Mouse (Mus musculus) liver, embryonic 15.5 days (tissue): ENCODE data around the gene Txn1. TPM values are rescaled to one million over a fixed set of nuclear protein-coding genes. Genes with fewer than 3 reads are reported as not detected.

Experiments
- ATAC-seq: fragments of 200-750 bp; cut with Nextera tagmentation; 2 replicates; pipeline ENCODE4 v1.8.0; 2017; ENCODE audit warnings: moderate number of reproducible peaks, mild to moderate bottlenecking, moderate library complexity; ENCODE audit not compliant: insufficient read depth
- H3K27ac ChIP-seq: fragments of 300-500 bp; sonication (generic); replicated peaks from 2 replicates; pipeline ENCODE4 v1.5.1; 2015; ENCODE audit warnings: mild to moderate bottlenecking, inconsistent platforms
- H3K27me3 ChIP-seq: fragments of 300-500 bp; sonication (generic); 2 replicates; pipeline ENCODE4 v1.6.1; 2015; ENCODE audit warnings: mild to moderate bottlenecking, inconsistent platforms
- H3K36me3 ChIP-seq: fragments of 300-500 bp; sonication (generic); replicated peaks from 2 replicates; pipeline ENCODE4 v1.6.1; 2015; ENCODE audit warnings: moderate library complexity, mild to moderate bottlenecking, inconsistent platforms
- H3K4me1 ChIP-seq: fragments of 300-500 bp; sonication (generic); replicated peaks from 2 replicates; pipeline ENCODE4 v1.6.1; 2015; ENCODE audit warnings: inconsistent platforms
- H3K4me2 ChIP-seq: fragments of 300-500 bp; sonication (generic); 2 replicates; pipeline ENCODE4 v1.6.1; 2015; ENCODE audit warnings: moderate library complexity, mild to moderate bottlenecking, inconsistent platforms
- H3K4me3 ChIP-seq: fragments of 300-500 bp; sonication (generic); replicated peaks from 2 replicates; pipeline ENCODE4 v1.5.1; 2015; ENCODE audit warnings: mild to moderate bottlenecking, inconsistent platforms
- H3K9ac ChIP-seq: fragments of 300-500 bp; sonication (generic); 2 replicates; pipeline ENCODE4 v1.6.1; 2015; ENCODE audit warnings: moderate library complexity, mild to moderate bottlenecking, inconsistent platforms
- H3K9me3 ChIP-seq: fragments of 300-500 bp; sonication (generic); replicated peaks from 2 replicates; pipeline ENCODE4 v1.6.1; 2016; ENCODE audit warnings: inconsistent platforms
- WGBS: fragments of 180-500 bp; shearing (Covaris S2); methylation state at CpG from one replicate; pipeline ENCODE4 v1.1.7; 2015; ENCODE audit warnings: mixed read lengths; ENCODE audit not compliant: insufficient replicate concordance; 5-methylcytosine and 5-hydroxymethylcytosine counted together
- polyA plus RNA-seq: library from polyadenylated mRNA; unstranded; fragments of >200 nt; fragmentation: Nextera tagmentation; extraction: Ambion mirVana; gene quantifications from 2 replicates; pipeline ENCODE4 v1.2.1, GENCODE M21; 2015

The Txn1 gene
- polyA plus RNA-seq, 1 experiment from 2014 or later: 207 TPM

DNA sequence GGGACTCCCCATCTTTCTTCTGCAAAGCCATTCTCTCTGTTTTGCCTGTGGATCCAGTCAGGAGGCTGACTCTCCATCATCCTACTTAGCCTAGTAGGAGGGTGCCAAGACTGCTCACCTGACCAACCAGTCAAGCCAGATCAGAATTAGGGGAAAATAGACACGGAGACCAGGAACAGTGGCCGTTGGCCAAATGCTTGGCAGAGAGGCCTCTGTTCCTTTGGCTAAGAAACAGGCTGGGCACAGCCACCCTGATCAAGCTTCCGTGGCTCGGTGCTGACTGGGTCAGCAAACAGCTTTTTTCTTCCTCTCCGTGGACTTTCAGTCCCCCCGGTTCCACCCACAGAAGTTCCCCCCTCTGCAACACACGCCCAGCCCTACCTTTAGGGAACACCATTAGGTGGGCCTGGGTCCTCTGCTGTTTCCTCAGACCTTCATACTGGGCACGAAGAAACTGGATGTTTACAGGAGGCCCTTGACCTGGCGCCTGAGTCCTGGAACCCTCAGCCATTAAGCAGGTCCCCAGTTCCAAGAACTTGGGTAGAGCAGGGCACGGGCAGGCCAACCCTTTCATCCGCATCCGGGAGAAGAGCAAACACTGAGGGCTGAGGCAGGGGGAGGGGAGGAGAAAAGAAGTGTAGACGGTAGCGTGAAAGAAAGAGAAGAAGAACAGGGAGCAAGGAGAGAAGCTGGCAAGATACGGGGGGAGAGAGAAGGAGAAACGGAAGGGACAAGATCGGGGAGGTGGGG is 40.8 kb downstream of the Txn1 start:
- no peak overlapping the region for H3K27ac ChIP-seq
- H3K9me3 ChIP-seq: no peaks in the 10 kb centered on the region
- H3K27me3 ChIP-seq: no peaks in the 10 kb centered on the region
- no peaks in the 10 kb centered on the region for H3K36me3 ChIP-seq
- H3K9ac ChIP-seq: no peak overlapping the region
- peak overlapping the region; percentile 15 for H3K4me3 ChIP-seq
- peak overlapping the region; percentile 48 for H3K4me2 ChIP-seq
- H3K4me1 ChIP-seq: 0 out of 2 replicates have a peak, but pooled peaks cover 2% of the 10 kb centered on the region
- WGBS: 27% methylated on average over 17 of the region's 17 CpGs
- ATAC-seq: no peak

DNA sequence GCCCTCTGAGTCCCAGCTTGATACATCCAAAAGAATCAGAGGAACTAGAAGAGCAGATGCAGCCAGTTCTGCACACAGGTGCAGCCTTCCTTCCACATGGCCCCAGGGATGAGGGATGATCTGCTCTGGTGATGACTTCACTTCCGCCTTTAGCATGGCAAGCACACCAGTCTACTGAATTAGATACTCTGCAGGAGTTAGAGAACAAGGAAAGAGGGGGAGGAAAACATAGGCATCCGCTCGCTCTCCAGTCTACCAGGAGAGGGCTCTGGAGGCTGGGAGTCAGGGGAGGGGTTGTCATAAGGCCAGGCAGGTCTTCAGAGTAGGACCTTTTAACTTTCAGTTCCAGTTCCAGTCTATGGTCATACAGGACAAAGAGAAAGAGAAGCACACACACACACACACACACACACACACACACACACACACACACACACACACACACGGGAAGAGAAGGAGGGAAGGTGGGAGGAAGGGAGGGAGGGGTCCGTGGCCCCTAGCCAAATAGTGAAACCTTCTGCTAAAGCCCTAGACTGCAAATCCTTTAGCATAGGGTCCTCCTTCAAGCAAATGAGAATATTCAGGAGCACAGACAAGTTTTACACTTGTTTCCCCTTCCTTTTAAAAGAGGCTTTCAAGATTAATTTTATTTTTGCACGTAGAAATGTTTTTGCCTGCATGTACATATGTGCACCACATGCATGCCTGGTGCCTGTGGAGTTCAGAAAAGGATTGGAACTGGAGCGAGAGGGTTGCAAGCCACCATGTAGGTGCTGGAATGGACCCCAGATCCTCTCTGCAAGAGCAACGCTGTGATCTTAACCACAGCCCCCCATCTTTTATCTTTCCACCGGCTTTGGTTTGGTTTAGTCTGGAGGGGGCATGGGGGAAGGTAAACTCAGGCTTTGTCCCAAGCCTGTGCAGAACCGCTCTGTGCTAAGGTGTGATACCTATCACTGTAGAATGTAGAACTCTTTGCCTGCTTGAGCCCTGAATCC is 41.7 kb downstream of the Txn1 start:
- 0 out of 2 replicates have a peak overlapping the region, but pooled peaks have one; percentile 48 for H3K4me2 ChIP-seq
- no peak for ATAC-seq
- H3K4me3 ChIP-seq: no peak overlapping the region
- WGBS: 52% methylated on average over 10 of the region's 10 CpGs
- H3K36me3 ChIP-seq: no peaks in the 10 kb centered on the region
- H3K9me3 ChIP-seq: no peaks in the 10 kb centered on the region
- H3K27ac ChIP-seq: no peak overlapping the region
- 0 out of 2 replicates have a peak, but pooled peaks cover 2% of the 10 kb centered on the region for H3K4me1 ChIP-seq
- H3K9ac ChIP-seq: no peak overlapping the region
- H3K27me3 ChIP-seq: no peaks in the 10 kb centered on the region

DNA sequence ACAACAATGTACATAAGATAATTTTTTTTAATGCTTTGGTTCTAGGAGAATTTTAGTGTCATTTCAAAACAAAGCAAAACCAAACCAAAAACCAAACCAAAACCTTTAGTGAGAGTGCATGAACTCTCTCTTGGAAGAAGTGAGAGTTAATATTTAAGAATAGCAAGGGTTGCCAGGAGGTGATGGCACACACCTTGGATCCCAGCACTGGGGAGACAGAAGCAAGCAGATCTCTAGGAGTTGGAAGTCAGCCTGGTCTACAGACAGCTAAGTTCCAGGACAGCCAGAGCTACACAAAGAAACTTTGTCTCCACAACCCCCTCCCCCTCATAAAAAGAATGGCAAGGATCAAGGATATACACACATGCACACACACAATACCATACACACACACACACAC is 43.2 kb downstream of the Txn1 start:
- no peak for ATAC-seq
- Histone ChIP-seq H3K27me3 (no peaks in the 10 kb centered on the region), H3K36me3 (no peaks in the 10 kb centered on the region), H3K27ac (no peak overlapping the region), H3K4me3 (no peak overlapping the region), H3K4me2 (no peak overlapping the region), H3K9ac (no peak overlapping the region), H3K4me1 (0 out of 2 replicates have a peak, but pooled peaks cover 2% of the 10 kb centered on the region), H3K9me3 (no peaks in the 10 kb centered on the region)

DNA sequence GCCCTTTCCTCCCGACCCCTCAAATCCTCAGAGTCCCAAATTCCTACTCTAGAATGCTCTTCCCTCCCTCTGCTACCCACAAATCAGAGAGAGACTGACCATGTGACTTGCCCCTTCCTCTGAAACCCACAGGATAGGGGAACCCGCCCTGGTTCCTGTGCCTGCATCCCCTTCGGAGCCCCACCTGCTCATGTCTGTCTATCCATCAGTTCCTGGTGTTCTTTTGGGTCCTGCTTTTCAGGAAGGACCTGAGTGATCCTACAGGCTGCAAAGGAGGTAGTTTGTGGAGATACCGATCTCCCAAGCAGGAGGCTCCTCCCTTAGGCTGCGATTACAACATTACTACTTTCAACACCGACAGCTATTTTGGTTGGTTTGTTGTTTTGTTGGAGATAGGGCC is 47.4 kb downstream of the Txn1 start:
- Histone ChIP-seq H3K27ac (no peak overlapping the region), H3K4me1 (no peaks in the 10 kb centered on the region), H3K4me2 (no peak overlapping the region), H3K27me3 (no peaks in the 10 kb centered on the region), H3K4me3 (no peak overlapping the region), H3K36me3 (no peaks in the 10 kb centered on the region), H3K9ac (no peak overlapping the region), H3K9me3 (no peaks in the 10 kb centered on the region)
- ATAC-seq: no peak
- 15% methylated on average over 6 of the region's 6 CpGs for WGBS

DNA sequence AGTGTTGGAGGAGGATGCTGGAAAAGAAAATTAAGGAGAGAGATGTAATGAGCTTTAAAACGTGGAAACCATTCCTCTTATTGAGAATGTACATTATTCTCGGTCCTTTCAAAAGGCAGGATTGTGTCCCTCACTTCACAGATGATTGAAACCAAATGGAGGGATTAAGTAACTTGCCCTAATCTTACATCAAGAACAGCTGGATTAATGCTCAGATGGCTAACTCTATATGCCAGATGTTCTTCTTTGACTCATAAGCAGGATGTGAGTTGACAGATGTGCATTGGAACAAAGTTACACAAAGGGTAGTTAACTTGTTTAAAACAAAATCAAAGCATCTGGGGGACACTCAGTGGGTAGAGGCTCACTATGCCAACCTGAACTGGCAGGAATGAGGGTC is 49.5 kb downstream of the Txn1 start:
- H3K9ac ChIP-seq: no peak overlapping the region
- WGBS: 47% methylated on average over 2 of the region's 2 CpGs
- H3K27ac ChIP-seq: no peak overlapping the region
- no peaks in the 10 kb centered on the region for H3K27me3 ChIP-seq
- H3K4me1 ChIP-seq: no peaks in the 10 kb centered on the region
- no peak overlapping the region for H3K4me2 ChIP-seq
- no peak overlapping the region for H3K4me3 ChIP-seq
- no peaks in the 10 kb centered on the region for H3K9me3 ChIP-seq
- ATAC-seq: no peak
- H3K36me3 ChIP-seq: no peaks in the 10 kb centered on the region

DNA sequence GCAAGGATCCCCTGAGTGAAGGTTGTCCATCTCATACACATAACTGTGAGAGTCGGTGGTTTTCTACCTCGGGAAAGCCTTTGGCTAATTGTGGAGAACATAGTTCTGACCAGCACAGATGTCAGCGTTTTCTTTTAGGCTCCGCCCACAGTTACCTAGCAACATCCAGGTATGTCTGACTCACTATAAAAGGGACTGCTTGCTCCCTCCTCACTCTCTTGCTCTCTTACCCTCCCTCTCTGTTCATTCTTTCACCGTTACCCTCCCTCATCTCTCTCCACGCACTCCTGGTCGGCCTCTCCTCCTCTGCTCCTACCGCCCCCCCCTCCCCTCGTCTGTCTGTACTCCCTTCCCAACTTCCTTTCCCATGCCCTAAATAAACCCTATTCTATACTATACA is 51.6 kb downstream of the Txn1 start:
- no peaks in the 10 kb centered on the region for H3K9me3 ChIP-seq
- no peak overlapping the region for H3K4me3 ChIP-seq
- 21% methylated on average over 9 of the region's 9 CpGs for WGBS
- no peak for ATAC-seq
- no peak overlapping the region for H3K9ac ChIP-seq
- H3K4me1 ChIP-seq: no peaks in the 10 kb centered on the region
- H3K4me2 ChIP-seq: no peak overlapping the region
- H3K27me3 ChIP-seq: no peaks in the 10 kb centered on the region
- H3K36me3 ChIP-seq: no peaks in the 10 kb centered on the region
- H3K27ac ChIP-seq: no peak overlapping the region

DNA sequence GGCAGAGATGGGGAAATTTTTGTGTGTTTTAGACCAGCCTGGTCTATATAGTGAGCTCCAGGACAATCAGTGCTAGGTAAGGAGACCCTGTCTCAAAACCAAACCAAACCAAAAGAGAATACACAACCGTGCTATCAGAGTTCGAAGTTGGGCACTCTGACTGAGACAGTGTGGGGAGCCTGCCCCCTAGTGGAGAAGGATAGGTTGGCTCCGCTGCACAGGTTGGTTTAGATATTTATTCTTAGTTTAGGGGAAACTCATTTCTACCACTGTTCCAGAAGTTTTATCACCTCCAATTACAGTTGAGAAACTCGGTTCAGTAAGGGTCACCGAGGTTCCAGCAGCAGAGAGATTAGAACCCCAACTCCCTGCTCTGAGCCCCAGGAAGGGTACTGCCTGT is 52.0 kb downstream of the Txn1 start:
- H3K27me3 ChIP-seq: no peaks in the 10 kb centered on the region
- no peak for ATAC-seq
- WGBS: 3% methylated on average over 5 of the region's 5 CpGs
- no peak overlapping the region for H3K27ac ChIP-seq
- H3K9me3 ChIP-seq: no peaks in the 10 kb centered on the region
- H3K4me1 ChIP-seq: no peaks in the 10 kb centered on the region
- no peak overlapping the region for H3K9ac ChIP-seq
- H3K4me2 ChIP-seq: no peak overlapping the region
- no peaks in the 10 kb centered on the region for H3K36me3 ChIP-seq
- no peak overlapping the region for H3K4me3 ChIP-seq

DNA sequence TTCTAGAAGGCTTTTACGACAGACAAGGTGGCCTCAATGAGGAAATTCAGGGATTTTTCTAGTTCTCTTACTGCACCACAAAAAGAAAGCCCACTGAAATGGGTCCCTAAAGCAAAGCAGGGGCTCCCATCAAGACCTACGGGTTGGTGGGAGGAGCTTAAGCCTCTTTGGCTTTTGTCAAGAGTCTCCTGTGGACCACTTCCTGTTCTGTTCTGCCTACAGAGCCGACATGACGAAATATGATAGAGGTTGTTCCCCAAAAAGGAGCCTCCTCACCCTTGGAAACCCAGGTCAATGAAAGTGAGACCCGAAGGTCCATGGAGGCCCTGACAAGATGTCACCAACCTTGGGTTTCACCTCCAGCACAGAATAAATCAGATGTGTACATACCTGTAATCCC is 53.6 kb downstream of the Txn1 start:
- Histone ChIP-seq H3K27ac (no peak overlapping the region), H3K27me3 (no peaks in the 10 kb centered on the region), H3K4me3 (no peak overlapping the region), H3K36me3 (no peaks in the 10 kb centered on the region), H3K4me2 (no peak overlapping the region), H3K9me3 (no peaks in the 10 kb centered on the region), H3K9ac (no peak overlapping the region), H3K4me1 (no peaks in the 10 kb centered on the region)
- no peak for ATAC-seq
- 39% methylated on average over 5 of the region's 5 CpGs for WGBS

DNA sequence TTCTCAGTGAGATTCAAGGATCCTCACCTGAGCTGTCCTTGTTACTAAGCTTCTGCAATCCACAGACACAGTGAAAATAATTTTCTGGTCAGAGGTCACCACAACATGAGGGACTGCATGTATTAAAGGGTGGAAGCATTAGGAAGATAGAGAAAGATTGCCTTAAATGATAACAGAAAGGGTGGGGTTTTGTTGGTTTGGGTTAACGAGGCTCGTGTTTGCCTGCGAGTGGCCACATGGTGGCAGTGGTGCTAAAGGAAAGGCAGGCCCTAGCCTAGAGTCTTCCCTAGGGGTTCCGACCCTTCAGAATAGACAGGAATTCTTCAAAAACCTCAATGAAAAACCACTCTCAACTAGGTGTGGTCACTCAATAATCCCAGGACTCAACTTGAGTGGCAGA is 55.0 kb downstream of the Txn1 start:
- WGBS: 3% methylated on average over 4 of the region's 4 CpGs
- Histone ChIP-seq H3K9me3 (no peaks in the 10 kb centered on the region), H3K4me3 (no peak overlapping the region), H3K4me2 (no peak overlapping the region), H3K4me1 (no peaks in the 10 kb centered on the region), H3K27ac (no peak overlapping the region), H3K27me3 (no peaks in the 10 kb centered on the region), H3K9ac (no peak overlapping the region), H3K36me3 (no peaks in the 10 kb centered on the region)
- no peak for ATAC-seq

DNA sequence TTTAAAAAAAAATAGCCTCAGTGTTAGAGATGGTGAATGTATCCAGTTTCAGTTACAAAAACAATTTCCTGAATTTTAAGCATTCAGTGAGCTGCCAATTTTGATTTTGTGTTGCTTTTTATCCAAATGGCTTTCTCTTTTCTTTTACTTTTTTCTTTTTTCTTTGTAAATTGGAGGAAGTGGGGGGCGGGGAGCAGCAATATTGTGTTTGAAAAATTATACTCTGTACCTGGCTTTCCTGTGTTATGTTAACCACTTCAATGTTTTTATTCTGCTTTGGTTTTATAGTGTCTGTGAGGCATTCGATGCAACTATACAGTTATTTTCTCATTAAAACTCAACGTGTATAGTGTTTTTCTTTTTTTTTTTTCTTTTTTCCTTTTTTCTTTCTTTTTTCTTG is 59.6 kb downstream of the Txn1 start:
- H3K4me2 ChIP-seq: no peak overlapping the region
- WGBS: 63% methylated on average over 3 of the region's 3 CpGs
- H3K9ac ChIP-seq: no peak overlapping the region
- H3K9me3 ChIP-seq: no peaks in the 10 kb centered on the region
- H3K27ac ChIP-seq: no peak overlapping the region
- no peaks in the 10 kb centered on the region for H3K36me3 ChIP-seq
- ATAC-seq: no peak
- no peaks in the 10 kb centered on the region for H3K27me3 ChIP-seq
- H3K4me3 ChIP-seq: no peak overlapping the region
- H3K4me1 ChIP-seq: no peaks in the 10 kb centered on the region

DNA sequence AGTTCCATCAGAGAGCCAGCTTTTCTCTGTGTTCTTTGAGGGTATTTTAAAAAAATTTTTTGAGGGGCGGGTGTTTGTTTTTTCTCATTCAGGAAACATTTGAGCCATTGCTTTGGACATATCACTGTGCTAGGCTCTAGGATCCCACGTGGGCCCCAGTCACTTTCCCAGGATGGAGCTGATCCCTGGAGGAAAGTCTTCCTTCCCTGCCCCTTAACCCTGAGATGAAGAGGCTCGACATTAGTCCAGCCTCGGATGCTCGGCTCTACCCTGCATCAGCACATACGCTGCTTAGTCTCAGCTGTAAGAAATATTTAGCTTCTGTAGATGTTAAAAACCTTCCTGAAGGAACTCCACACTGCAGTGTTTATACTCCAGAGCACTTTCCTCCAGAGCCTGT is 60.3 kb downstream of the Txn1 start:
- no peak overlapping the region for H3K9ac ChIP-seq
- no peak overlapping the region for H3K4me3 ChIP-seq

More for the DNA sequence above, 60.3 kb downstream of the Txn1 start:
- Histone ChIP-seq H3K9me3 (no peaks in the 10 kb centered on the region), H3K27ac (no peak overlapping the region), H3K36me3 (no peaks in the 10 kb centered on the region), H3K27me3 (no peaks in the 10 kb centered on the region), H3K4me1 (no peaks in the 10 kb centered on the region), H3K4me2 (no peak overlapping the region)
- 55% methylated on average over 6 of the region's 6 CpGs for WGBS
- no peak for ATAC-seq
